Mouse (Mus musculus) spleen, adult 18-20 months (tissue): ENCODE data around the gene Fgfr2.
"Not testable (repeated sequence)": the region's sequence is repeated elsewhere in the genome, so short reads cannot be mapped to it uniquely, and the experiment has no call there.

ENCODE experiments used
- DNase-seq, 2 experiments: peaks; one replicate each; pipeline ENCODE4 v3.0.0; 2022; ENCODE audit warnings: mixed read lengths in 2 of 2

Gene Fgfr2

GRCm38 (mm10) chr7:130543181-130543580, 2580.0 kb downstream of the Fgfr2 start:
- no peak for DNase-seq

- DNase-seq: no peak
These were observed 2583.0 kb downstream of the Fgfr2 start for GRCm38 (mm10) chr7:130540176-130540575.

GRCm38 (mm10) chr7:130537068-130537467, 2586.1 kb downstream of the Fgfr2 start:
- no peak for DNase-seq

- no peak for DNase-seq
These were observed 2588.0 kb downstream of the Fgfr2 start for GRCm38 (mm10) chr7:130535174-130535573.

DNA sequence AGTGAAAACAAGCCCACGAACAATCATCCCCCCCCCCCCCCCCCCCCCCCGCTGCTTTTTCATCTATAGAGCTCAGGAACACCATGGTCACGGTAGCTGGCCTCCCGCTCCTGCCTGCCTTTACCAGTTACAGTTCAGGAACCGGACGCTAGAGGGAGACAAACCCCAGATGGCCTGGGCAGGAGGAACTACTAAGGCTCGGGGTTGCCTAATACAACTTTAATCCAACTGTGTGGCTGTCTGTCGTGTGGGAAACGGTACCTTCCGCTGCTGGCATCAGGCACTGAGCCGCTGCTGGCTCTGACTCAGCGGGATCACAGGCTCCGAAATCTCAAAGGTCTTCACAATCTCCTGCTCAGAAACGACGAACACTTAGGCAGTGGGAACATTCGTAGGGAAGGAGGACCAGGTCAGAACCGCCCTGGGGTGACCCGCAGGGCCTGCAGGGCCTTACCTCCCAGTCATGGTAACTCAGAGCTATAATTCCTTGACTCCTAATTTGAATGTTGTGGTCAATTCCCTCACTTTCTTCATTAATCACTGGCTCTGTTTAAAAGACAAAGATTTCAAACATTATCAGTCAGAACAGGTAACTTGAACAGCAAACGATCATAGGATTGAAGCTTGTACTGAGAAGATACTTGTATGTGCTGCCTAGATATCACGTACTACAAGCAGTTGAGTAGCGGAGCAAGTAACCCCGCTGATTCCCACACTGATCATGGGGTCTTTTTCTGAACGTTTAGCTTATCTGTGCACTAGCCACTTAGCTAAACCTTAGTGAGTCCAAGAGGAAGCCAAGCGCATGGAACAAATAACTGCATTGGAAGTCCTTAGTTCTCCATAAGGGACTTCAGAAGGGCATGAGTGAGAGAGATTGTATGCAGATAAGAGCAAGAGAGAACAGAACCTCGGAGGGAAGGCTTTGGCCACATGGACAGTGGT, 2589.6 kb downstream of the Fgfr2 start:
- peak; percentile 60 to 88 for DNase-seq

DNA sequence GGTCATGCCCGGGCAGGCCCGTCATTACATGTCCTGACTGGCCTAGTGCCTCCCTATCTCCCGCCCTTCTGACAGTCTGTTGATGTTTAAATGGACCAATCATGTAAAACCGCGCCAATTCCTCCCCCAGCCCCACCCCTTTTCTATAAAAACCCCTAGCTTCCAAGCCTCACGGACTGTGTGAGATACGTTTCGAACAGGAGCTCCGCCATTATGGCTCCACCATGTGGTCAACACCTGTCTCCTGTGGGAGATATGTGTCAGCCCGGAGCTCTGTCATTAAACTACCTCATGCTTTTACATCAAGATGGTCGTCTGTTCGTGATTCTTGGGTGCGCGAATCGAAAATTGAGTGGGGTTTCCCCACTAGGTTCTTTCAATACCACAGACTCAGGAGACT, 2592.0 kb downstream of the Fgfr2 start:
- DNase-seq: not testable (repeated sequence)

DNA sequence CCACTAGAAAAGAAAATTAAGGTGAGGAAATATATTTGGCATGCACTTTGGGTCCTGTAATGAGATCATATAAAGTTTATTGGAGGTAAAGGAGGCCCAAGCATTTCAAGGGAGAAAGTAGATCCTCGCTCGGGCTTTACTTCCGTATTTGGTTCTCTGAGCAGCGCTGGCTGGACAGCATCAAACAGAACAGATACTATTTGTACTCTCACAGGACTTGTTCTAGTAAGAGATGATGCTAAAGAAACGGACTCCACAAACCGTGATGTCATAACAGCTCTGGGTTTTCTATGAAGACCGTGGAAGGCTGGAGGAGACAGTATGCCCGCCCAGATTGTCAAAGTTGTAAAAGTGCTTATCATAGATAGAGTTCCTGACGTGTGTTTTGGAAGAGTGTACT, 2595.8 kb downstream of the Fgfr2 start:
- no peak for DNase-seq

GRCm38 (mm10) chr7:130523451-130523850, 2599.7 kb downstream of the Fgfr2 start:
- DNase-seq: no peak

GRCm38 (mm10) chr7:130520812-130521422, 2602.2 kb downstream of the Fgfr2 start:
- no peak for DNase-seq

DNA sequence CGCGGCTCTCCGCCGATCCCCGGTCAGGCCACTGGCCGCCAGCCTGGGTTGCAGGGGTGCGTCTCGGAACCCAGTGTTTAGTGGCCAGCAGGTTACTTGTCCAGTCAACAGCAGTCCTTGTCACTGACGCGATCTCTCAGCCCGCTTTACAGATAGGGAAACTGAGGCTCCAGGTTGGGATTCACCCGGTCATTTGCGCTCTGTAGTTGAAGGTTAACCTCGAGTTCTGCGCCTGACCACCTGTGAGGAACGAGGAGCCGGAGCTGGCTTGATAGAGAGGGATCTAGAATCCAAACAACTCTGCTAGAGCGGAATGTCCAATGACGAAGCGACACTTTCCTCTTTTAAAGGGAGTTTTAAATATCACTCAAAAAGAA, 2603.1 kb downstream of the Fgfr2 start, which contains the start of gene Ate1:
TSS of gene Ate1 (minus strand) at position 321 of the 377 bp plus-strand sequence.
- DNase-seq: no peak

GRCm38 (mm10) chr7:130519096-130520048, 2603.8 kb downstream of the Fgfr2 start:
- DNase-seq: peak; percentile 91 to 96

DNA sequence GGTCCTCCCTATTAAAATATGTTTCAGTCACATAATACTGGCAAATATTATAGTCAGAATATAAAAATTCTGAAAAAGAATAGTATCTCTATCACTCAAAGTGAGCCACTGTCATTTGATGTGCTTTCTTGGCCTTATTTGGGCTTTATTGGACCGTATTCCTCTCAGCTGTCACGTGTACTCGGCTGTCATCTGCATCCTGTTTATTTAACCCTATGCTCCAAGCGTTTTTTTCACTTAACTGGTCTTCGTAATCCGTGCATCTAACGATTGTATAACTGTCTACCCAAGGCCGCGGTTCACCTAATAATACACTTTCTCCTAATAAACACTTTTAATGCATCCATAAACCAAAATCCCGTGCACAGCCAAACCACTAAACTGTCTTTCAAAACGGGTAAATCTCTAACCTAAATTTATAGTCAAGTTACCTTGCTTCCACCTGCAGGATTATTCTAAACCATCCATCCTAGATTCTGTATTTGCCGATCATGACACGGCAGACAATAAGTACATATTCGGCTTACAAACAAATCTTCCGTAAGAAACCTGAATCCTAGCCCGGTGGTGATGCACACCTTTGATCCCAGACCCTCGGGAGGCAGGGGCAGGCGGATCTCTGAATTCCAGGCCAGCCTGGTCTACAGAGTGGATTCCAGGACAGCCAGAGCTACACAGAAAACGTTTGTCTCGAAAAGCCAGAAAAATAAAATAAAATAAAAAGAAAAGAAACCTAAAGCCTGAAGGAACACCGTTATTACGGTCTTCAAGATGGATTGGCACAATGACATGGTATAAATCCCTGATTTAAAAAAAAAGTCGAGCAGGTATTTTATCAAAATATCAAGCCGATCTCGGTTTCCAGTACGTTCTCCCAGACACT, 2604.7 kb downstream of the Fgfr2 start:
- DNase-seq: no peak

GRCm38 (mm10) chr7:130510243-130510642, 2612.9 kb downstream of the Fgfr2 start:
- no peak for DNase-seq

- DNase-seq: no peak
These were observed 2620.1 kb downstream of the Fgfr2 start for GRCm38 (mm10) chr7:130503006-130503405.

GRCm38 (mm10) chr7:130501499-130501898, 2621.7 kb downstream of the Fgfr2 start:
- DNase-seq: no peak

DNA sequence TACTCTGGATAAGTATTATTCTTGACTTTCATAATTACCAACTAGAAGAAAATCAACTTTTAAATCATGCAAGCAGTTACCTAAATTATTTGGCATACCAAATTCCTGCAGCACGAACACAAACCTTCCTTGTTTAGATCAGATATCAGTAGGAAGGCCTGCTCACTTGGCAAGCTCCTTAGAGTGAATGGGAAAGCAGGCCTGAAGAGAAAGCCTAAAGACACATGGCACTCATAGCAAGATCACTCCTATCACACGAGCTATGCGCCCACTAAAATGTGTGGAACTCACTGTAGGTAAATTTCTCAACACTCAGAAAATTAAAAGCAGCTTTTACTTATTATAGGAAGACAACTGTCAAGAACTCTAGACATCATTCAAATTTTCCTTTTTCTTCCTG, 2629.8 kb downstream of the Fgfr2 start:
- no peak for DNase-seq

DNA sequence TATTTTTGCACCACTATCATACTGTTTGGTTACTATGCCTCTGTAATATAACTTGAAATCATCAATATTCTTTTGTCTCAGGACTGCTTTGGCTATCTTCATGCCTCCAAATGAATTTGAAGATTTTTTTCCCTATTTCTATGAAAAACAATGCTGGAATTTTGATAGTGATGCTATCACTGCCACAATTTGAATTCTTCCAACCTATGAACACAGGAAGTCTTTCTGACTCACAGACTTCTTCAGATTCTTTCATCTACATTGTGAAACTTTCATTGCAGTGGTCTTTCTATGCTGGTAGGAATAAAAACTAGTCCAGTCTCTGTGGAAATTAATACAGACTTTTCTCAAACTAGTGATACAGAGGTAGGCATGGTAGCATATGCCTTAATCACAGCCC, 2631.1 kb downstream of the Fgfr2 start:
- no peak for DNase-seq

- not testable (repeated sequence) for DNase-seq
These were observed 2644.1 kb downstream of the Fgfr2 start for GRCm38 (mm10) chr7:130479003-130479402.

GRCm38 (mm10) chr7:130475970-130476369, 2647.2 kb downstream of the Fgfr2 start:
- peak in 1 of 2 experiments; percentile 19 for DNase-seq

DNA sequence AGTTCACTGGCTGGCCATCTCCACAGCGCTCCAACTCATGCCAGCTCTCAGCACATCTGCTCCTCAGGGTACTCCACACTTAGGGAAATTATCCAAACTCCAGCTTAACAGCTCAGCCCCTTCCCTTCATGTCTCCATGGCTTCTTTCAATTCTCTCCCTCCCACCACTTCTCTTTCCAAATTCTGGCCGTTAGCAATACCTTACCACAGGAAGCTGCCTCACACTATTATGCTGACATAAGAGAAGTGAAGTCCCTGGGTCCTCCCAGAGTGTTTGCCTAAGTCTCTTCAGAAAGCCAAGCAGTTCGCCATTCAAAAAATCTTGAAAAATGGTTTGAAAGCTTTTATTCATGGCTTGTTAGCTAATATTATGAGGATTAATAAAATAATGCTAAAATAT, 2649.3 kb downstream of the Fgfr2 start:
- no peak for DNase-seq

GRCm38 (mm10) chr7:130472683-130473082, 2650.5 kb downstream of the Fgfr2 start:
- DNase-seq: no peak

- no peak for DNase-seq
These were observed 2652.1 kb downstream of the Fgfr2 start for GRCm38 (mm10) chr7:130471045-130471444.
